Mouse (Mus musculus): ENCODE results near the gene Tatdn2.

- no peak for TF ChIP-seq POLR2A (IDR thresholded peaks at IDR 0.05; ENCODE audit: insufficient read depth, low read depth, low read length)
- no peak for TF ChIP-seq CTCF (IDR thresholded peaks at IDR 0.05)
Observed at GRCm38 (mm10) chr6:113675234-113675633, 21.6 kb upstream of the Tatdn2 start.
